ENCODE assay signal across 9 mouse cellular contexts in genomic region chr5:148662281-148662741, GRCm38 (mm10).
DNase-seq lines count a peak whose midpoint lies in the region; ATAC-seq and TF ChIP-seq lines count a peak whose summit lies in the region.
"Had no signal": no experiment of that assay in that cellular context is flagged by ENCODE, and none has a peak within 500 bp of the region (broad histone marks: within the 10 kb centered on the region; RNA-seq: fewer than 3 reads in every experiment).

No protein-coding gene starts in this region.

- no peaks in the 10 kb centered on the region for H3K36me3 ChIP-seq in hindbrain, embryonic 14.5 days (replicated peaks; ENCODE audit: control insufficient read depth, insufficient read depth)
- H3K36me3 ChIP-seq in midbrain, postnatal 0 days (ENCODE audit: insufficient read depth, low read length): no peaks in the 10 kb centered on the region
- H3K36me3 ChIP-seq: heart, embryonic 15.5 days had no signal

- no peak overlapping the region for H3K4me3 ChIP-seq in hindbrain, embryonic 14.5 days (replicated peaks; ENCODE audit: low read length)
- H3K4me3 ChIP-seq in midbrain, postnatal 0 days (ENCODE audit: low read depth, low read length): 0 out of 2 replicates have a peak overlapping the region, but pooled peaks have one; percentile 2
- H3K4me3 ChIP-seq: heart, embryonic 15.5 days had no signal

- no peaks in the 10 kb centered on the region for H3K27me3 ChIP-seq in hindbrain, embryonic 14.5 days (ENCODE audit: control insufficient read depth, insufficient read depth, low read length)
- H3K27me3 ChIP-seq in midbrain, postnatal 0 days (ENCODE audit: insufficient read depth, low read length): no peaks in the 10 kb centered on the region
- H3K27me3 ChIP-seq: heart, embryonic 15.5 days had no signal

- no peak for ATAC-seq in cerebellum, adult (ENCODE audit: insufficient number of reproducible peaks, low FRiP score, low TSS enrichment)
- no peak; the same call in 1 of the 2 replicates for ATAC-seq in hindbrain, embryonic 14.5 days (ENCODE audit: low FRiP score)
- ATAC-seq in midbrain, postnatal 0 days (ENCODE audit: low FRiP score): no peak

- no peak for TF ChIP-seq CTCF in midbrain, postnatal 0 days (IDR thresholded peaks at IDR 0.05)

- 0 out of 2 replicates have a peak, but pooled peaks cover 4% of the 10 kb centered on the region for H3K4me1 ChIP-seq in hindbrain, embryonic 14.5 days (replicated peaks; ENCODE audit: control insufficient read depth, insufficient read depth, low read length)
- H3K4me1 ChIP-seq in midbrain, postnatal 0 days (ENCODE audit: insufficient read depth, low read length): no peaks in the 10 kb centered on the region
- H3K4me1 ChIP-seq: heart, embryonic 15.5 days had no signal

- 58% methylated on average over 15 of the region's 15 CpGs for WGBS in hindbrain, embryonic 14.5 days
- WGBS in midbrain, postnatal 0 days: 45% methylated on average over 15 of the region's 15 CpGs

- peak; percentile 2 for DNase-seq in cerebellum, adult 11 months
- peak; percentile 73 to 74 for DNase-seq in cerebellum, postnatal 14 days
- no peak for DNase-seq in hindbrain, embryonic 14.5 days (ENCODE audit: low spot score)
- DNase-seq in midbrain, postnatal 0 days (ENCODE audit: low spot score): peak; percentile 62
- DNase-seq in adrenal gland, adult (ENCODE audit: inconsistent age in 2 of 2, low spot score in 1 of 2): no peak
- no peak for DNase-seq in kidney, adult 18-20 months
- DNase-seq in heart, adult 18-20 months: no peak

- H3K9me3 ChIP-seq in hindbrain, embryonic 14.5 days (ENCODE audit: control insufficient read depth, low read length): no peaks in the 10 kb centered on the region
- H3K9me3 ChIP-seq in midbrain, postnatal 0 days (ENCODE audit: low read length): no peaks in the 10 kb centered on the region; the same call in 1 of the 2 replicates
- H3K9me3 ChIP-seq: heart, embryonic 15.5 days had no signal

- peak overlapping the region; percentile 16; the same call in 1 of the 2 replicates for H3K9ac ChIP-seq in hindbrain, embryonic 14.5 days
- no peak overlapping the region for H3K9ac ChIP-seq in midbrain, postnatal 0 days (replicated peaks; ENCODE audit: low read length, poor library complexity, severe bottlenecking)
- H3K9ac ChIP-seq: heart, embryonic 15.5 days had no signal

- peak overlapping the region; percentile 62 for H3K27ac ChIP-seq in hindbrain, embryonic 14.5 days
- H3K27ac ChIP-seq in midbrain, postnatal 0 days (ENCODE audit: low read depth, low read length): peak overlapping the region; percentile 26; the same call in 1 of the 2 replicates
- H3K27ac ChIP-seq: heart, embryonic 15.5 days had no signal

- H3K4me2 ChIP-seq in hindbrain, embryonic 14.5 days (replicated peaks): 0 out of 2 replicates have a peak overlapping the region, but pooled peaks have one; percentile 19
- H3K4me2 ChIP-seq in midbrain, postnatal 0 days (ENCODE audit: low read depth, low read length, poor library complexity, severe bottlenecking): peak overlapping the region; percentile 28; the same call in 1 of the 2 replicates
- H3K4me2 ChIP-seq: heart, embryonic 15.5 days had no signal

Comparison
In these comparisons a context has a peak if more than half of its experiments do, and no peak if none do; other contexts are left out.
1. DNase-seq: peak in cerebellum, adult 11 months (single experiment), cerebellum, postnatal 14 days (2 of 2) and midbrain, postnatal 0 days (single experiment); none in hindbrain, embryonic 14.5 days (single experiment), adrenal gland, adult (0 of 2), kidney, adult 18-20 months (single experiment) and heart, adult 18-20 months (0 of 2).